Mouse (Mus musculus): ENCODE measurements around the gene Astn1.
A peak's percentile ranks its signal among the peaks of the same experiment; 100 is the strongest.

Gene Astn1

DNA sequence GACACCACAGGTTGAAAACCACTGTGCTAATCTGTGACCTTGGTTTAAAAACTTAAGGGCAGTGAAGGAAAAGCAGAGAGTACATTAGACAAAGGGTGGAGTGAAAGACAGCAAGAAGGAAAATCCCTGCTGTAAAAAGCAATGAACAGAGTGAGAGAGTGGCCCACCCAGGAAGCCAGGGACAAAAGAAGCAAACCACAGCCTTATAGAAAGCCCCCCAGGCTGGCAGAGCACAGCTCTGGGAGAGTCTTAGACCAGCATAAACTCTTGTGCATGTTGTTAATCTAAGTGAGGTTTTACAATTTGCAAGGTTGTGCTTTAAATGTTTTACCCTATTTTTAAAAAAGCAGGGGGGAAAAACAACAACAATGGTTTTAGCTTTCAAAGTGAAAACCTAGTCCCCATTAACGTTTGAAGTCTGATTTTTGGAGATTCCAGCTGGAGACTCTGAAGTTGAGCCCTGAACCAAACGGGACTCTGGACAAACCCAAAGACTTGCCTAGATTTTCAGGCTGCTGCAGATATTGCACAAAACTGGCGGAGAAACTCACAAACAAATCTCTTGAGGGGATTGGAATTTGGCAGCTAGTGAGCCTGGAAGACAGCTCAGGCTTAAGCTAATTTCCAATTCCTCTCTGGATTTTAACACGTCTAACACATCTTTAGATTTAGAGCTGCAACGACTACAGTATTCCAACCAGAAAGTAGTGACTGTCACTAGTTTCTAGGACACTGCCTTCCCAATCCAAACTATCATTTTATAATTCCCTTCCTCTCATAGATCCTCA is 377.3 kb downstream of the Astn1 start:
- no peak for DNase-seq (ENCODE audit: low spot score in 2 of 2)

DNA sequence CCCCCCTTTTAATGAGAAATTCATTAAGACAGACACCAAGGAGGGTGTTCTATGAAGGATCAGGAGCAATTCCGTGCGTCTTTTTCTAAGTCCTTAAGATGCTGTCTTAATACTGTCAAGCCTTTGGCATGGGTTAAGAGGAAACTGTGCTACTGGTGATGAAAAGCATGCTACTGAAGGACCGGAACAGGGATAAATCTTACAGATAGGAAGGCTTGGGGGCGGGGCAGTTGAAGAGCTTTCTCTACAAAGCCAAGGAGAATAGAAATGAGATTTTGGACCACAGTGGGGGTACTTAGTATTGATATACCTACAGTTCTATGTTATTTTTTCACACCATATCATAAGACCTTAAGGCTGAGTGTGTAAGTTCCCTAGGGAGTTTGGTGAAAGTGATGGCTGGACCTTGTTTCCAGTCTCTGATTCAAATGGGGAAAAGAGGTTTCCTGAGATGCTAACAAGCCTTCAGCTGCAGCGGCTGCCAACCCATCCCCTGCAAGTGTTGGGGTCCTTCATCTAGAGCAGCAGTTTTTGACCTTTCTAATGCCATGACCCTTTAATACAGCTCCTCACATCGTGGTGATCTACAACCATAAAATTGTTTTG is 378.2 kb downstream of the Astn1 start:
- no peak for DNase-seq (ENCODE audit: low spot score in 2 of 2)

DNA sequence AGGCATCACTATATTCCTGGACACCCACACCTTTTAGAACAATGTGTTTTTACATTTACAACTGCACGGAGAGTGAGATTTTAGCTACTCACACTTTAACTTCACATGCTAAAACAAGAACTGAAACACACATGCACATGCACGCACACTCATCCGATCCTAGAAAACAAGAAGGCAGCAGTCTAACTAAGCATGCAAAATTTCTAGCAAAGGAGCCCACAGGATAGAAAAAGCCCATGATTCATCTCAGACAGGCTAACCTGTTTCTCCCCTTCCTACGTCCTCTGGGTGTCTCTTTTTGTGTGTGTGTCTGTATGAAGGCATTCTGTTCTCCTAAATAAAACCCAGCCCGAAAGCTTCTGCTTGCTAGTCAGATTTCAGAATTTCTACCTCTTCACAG is 378.9 kb downstream of the Astn1 start:
- DNase-seq (ENCODE audit: low spot score in 2 of 2) = peak; percentile 1 to 20
